Mouse (Mus musculus) CH12.LX (cell line): ENCODE results near the gene Crlf1.

Experiments used
- BHLHE40 ChIP-seq: IDR thresholded peaks from 2 replicates; pipeline ENCODE4 v1.6.1; 2011; ENCODE audit warnings: mild to moderate bottlenecking, low read depth, low read length, improper control_type of control experiment
- CTCF ChIP-seq, 2 experiments: IDR thresholded peaks in 1 of 2; conservative IDR thresholded peaks in 1 of 2; 2 replicates each; pipeline ENCODE4 v1.5.1; 2011 to 2012; ENCODE audit warnings: low read depth in 2 of 2, low read length in 2 of 2, improper control_type of control experiment in 1 of 2, inconsistent platforms in 1 of 2, mild to moderate bottlenecking in 1 of 2, moderate library complexity in 1 of 2
- POLR2A ChIP-seq: IDR thresholded peaks from 2 replicates; pipeline ENCODE4 v1.6.1; 2011; ENCODE audit warnings: low read depth, mild to moderate bottlenecking, improper control_type of control experiment, low read length
- SMC3 ChIP-seq: IDR thresholded peaks from 2 replicates; pipeline ENCODE4 v1.6.1; 2011; ENCODE audit warnings: low read depth, low read length, improper control_type of control experiment
- TBP ChIP-seq: conservative IDR thresholded peaks from 2 replicates; pipeline ENCODE4 v1.6.1; 2011; ENCODE audit warnings: low read depth, low read length, improper control_type of control experiment

- TF ChIP-seq TBP: no peak
- peak in 1 of 2 experiments; percentile 32; a peak in 2 of 4 replicates for TF ChIP-seq CTCF (conservative IDR thresholded peaks at IDR 0.05 in 1 of 2, IDR thresholded peaks at IDR 0.05 in 1 of 2; ENCODE audit: low read depth in 2 of 2, low read length in 2 of 2)
- no peak for TF ChIP-seq BHLHE40
- TF ChIP-seq SMC3: no peak
- TF ChIP-seq POLR2A: no peak
These were observed 56.6 kb downstream of the Crlf1 start for GRCm38 (mm10) chr8:70549412-70550184.
